Mouse (Mus musculus) gastrocnemius, adult 2 months (tissue): Measurements from ENCODE around the gene Erc1. TPM values are rescaled to one million over a fixed set of nuclear protein-coding genes. Genes with fewer than 3 reads are reported as not detected.
A peak's percentile ranks its signal among the peaks of the same experiment; 100 is the strongest.

Experiments used
- DNase-seq: peaks from one replicate; pipeline ENCODE4 v3.0.0; 2022
- H3K27ac ChIP-seq: fragments of 200-600 bp; 2 replicates; pipeline ENCODE4 v1.8.1; 2022; ENCODE audit warnings: mild to moderate bottlenecking
- H3K4me3 ChIP-seq: fragments of 200-600 bp; 2 replicates; pipeline ENCODE4 v1.8.1; 2022; ENCODE audit warnings: mild to moderate bottlenecking, moderate library complexity
- CTCF ChIP-seq: fragments of 200-600 bp; IDR thresholded peaks from 2 replicates; pipeline ENCODE4 v1.8.1; 2022; ENCODE audit warnings: antibody characterized with exemption, mild to moderate bottlenecking, moderate library complexity
- intact Hi-C: fragments of 180-260 bp; cut with DNase I; formaldehyde crosslinking; loops from one replicate; pipeline ENCODE4 v1.15.1; 2025
- total RNA-seq, 2 experiments: library from RNA; stranded (reverse); gene quantifications; 2 replicates each; pipeline ENCODE4 v1.2.3; 2021

Gene Erc1
- total RNA-seq, 2 experiments from 2014 or later, result 29.5 to 33.5 TPM

DNA sequence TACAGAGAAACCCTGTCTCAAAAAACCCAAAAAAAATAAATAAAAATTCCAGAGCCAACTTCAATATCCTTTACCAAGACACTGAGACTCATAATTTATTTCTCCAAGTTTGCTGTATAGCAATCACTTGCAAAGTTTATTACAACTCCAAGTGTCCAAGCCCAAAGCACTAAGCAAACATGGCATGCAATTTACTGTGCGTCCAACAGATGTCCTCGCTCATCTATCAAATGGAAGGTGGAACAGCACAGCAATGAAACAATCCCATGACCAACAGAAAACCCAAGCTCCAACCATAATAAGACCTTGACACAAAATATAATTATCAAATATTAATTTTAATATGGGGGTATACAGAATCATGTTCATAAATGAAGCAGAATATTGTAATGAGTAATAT is 55.4 kb downstream of the Erc1 start:
- H3K27ac ChIP-seq, result no peak overlapping the region
- H3K4me3 ChIP-seq, result no peak overlapping the region
- intact Hi-C loops, result loop anchor here (2.0 to 5.0 kb wide), 4 partner anchors 54 to 406 kb away; partner anchors contain the start of gene Rad52
- DNase-seq, result peak; percentile 61
- TF ChIP-seq CTCF, result peak; percentile 87

DNA sequence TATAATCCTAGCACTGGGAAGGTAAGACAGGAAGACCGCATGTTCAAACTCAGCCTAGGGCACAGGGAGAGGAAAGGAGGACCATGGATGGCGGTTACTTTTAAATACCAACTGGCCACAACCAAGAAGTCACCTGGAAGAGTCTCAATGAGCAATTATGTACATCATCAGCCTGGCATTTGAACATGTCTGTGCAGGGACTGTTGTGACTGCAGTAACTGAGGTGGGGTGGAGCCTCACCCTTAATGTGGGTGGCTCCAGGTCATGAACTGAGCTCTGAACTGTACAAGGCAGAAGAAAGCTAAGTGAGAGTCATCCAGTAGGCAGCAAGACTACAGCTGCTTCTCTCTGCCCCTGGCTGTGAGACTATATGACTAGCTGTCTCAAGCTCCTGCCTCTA is 65.6 kb downstream of the Erc1 start:
- DNase-seq, result no peak
- intact Hi-C loops, result no loop called here
- TF ChIP-seq CTCF, result no peak
- Histone ChIP-seq H3K4me3 (no peak overlapping the region), H3K27ac (no peak overlapping the region)

DNA sequence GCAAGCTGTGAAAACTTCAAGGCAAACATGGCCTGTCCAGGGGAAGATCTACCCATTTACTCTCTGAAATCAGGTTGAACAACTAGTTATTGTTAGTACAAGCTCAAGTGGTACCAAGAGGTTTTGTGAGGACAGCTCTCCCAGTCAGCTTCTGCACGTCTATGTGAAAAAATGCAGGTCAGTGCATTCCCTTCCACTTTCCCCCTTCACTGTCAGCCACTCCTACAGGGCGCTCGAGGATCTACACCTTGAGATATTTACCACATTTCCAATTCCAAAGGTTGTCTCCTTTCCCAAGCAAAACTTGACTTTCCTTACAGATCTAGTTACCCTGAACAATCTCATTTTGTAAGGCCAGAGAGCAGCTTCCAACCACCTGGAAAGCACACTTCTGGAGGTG is 66.9 kb downstream of the Erc1 start:
- intact Hi-C loops, result no loop called here
- TF ChIP-seq CTCF, result no peak
- DNase-seq, result no peak

DNA sequence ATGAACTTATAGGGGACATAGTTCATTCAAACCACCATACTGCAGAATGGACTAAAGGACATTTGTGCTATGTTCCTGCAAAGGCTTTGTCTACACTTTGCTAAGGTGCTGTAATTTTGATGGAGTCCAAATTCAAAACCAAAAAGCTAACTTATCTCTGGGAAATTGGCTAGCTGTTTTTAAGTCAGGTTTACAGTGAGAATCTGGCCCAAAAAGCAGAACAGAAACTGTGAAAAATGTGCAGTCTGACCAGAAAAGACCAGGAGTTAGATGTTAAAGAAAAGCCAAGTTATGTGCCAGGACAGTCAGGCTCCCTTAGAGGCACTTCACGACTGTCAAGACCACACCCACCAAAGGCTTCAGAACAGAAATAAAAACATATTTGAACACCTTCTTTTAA is 79.2 kb downstream of the Erc1 start:
- Histone ChIP-seq H3K27ac (no peak overlapping the region), H3K4me3 (no peak overlapping the region)
- no peak for TF ChIP-seq CTCF
- intact Hi-C loops, result loop anchor here (5.0 kb wide), 1 partner anchor 276 kb away; no protein-coding TSS in a partner anchor
- no peak for DNase-seq

More for the DNA sequence above, 66.9 kb downstream of the Erc1 start:
- Histone ChIP-seq H3K4me3 (no peak overlapping the region), H3K27ac (no peak overlapping the region)

DNA sequence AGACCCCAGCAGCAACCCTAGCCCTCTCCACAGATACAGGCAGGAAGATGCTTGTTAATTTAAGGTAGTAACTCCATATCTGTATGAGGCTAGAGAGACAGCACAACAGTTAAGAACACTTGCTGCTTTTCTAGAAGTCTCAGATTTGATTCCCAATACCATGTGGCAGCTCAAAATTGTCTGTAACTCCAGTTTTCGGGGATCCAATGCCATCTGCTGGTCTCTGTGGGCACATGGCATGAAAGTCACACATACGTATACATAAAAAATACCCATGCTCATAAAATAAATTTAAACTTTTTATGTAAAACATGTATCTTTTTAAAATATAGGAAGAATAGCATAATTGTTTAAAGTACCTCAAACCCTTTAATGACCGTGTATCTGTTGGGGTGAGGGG is 83.6 kb downstream of the Erc1 start:
- TF ChIP-seq CTCF, result peak; percentile 45
- intact Hi-C loops, result no loop called here

DNA sequence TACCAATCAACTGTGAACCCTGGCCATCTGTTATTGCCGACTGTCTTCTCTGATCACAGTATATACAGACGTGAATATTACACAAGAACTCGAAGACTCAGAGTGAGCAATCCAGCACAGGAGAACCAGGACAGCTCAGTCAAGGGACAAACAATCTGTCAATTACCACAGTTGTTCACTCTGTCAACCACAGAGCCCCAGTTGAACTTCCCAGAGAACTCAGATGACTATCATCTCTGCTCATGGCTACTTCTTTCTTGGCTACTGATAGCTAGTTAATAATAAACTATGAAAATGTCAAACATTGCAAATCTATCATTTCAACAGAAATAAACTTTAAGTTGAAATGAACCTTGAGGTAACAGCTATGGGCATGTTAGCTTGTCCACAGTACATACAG is 88.1 kb downstream of the Erc1 start:
- DNase-seq, result no peak
- Histone ChIP-seq H3K27ac (no peak overlapping the region), H3K4me3 (no peak overlapping the region)
- TF ChIP-seq CTCF, result no peak
- intact Hi-C loops, result no loop called here

More for the DNA sequence above, 83.6 kb downstream of the Erc1 start:
- DNase-seq, result no peak
- H3K4me3 ChIP-seq, result no peak overlapping the region
- H3K27ac ChIP-seq, result no peak overlapping the region; the same call in 1 of the 2 replicates

DNA sequence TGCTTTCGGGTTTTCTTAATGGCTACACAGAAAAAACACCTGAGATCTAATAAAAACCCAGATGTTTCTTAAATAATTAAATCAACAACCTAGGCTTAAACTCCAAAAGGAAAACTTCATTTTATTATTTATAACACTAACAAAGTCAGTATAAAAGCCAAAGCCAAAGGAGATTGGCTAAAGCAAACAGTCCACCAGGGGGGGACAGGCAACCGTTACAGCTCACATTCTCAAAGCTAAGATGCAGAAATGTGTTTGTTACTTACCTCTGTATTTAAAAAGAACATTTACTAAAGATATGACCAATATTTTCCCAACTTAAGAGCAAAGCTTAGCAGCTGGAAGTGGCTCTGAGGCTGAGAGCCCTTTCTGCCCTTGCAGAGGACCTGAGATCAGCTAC is 89.5 kb downstream of the Erc1 start:
- intact Hi-C loops, result no loop called here
- H3K27ac ChIP-seq, result no peak overlapping the region
- peak; percentile 10; the same call in 1 of the 2 replicates for TF ChIP-seq CTCF
- H3K4me3 ChIP-seq, result no peak overlapping the region
- DNase-seq, result no peak

DNA sequence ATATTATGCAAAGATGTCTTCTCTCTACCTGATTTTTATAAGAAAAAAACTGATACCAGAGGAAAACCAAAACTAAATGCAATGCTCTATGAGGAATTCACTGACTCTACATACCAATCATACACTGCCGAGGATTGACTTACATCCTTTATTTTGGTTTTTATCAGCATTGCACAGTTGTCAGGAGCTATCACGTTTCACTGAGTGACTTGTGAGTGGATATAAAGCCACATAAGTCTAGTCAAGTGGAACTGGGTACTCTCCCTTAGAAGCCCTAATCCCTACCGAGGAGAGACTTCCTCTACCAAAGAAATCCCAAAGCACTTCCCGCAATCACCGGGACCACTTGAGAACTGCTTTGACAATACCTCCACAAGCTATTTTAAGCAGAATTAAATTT is 90.2 kb downstream of the Erc1 start:
- no peak for TF ChIP-seq CTCF
- Histone ChIP-seq H3K4me3 (no peak overlapping the region), H3K27ac (no peak overlapping the region)
- intact Hi-C loops, result no loop called here
- no peak for DNase-seq

DNA sequence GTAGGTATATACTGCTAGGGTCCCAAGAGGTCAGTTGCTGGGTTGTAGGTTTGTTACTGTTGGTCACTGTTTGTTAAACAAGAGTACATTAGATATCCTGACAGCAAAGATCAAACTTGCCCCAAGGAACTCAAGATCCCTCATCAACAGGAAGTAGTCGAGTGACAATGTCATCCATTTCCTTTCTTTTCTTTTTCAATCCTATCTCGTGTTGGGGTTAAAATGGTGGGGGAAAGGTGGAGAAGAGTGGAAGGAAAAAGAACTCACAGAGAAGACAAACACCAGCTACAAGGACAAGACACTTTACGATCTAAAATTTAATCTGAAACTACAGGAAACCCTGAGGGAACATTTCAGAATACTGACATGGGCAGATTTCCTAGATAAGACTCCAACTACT is 92.1 kb downstream of the Erc1 start:
- no peak overlapping the region for H3K4me3 ChIP-seq
- DNase-seq, result no peak
- no peak overlapping the region for H3K27ac ChIP-seq
- TF ChIP-seq CTCF, result no peak
- intact Hi-C loops, result no loop called here

DNA sequence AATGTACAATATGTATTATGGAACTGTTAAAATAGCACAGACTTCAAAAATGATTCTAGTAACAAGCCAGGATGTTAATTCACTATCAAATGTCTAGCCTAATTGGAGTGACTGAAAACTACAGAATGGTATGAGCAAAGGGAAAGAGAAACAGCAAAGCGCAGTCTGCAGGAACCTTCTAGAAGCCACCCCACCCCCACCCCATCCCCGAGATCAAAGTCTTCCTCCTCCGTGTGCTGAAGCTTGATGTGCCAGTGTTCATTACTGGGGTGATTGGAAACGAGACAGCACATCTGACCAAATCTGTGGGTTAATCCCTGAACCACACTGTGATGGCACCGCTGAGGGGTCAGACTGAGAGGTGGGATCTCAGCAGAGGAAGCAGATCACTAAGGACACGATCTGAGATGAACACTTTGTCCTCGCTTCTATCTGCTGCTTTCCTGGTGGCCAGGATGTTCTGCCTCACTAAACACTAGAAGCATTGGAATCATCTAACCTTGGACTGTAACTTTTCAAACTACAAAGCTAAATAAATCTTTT is 98.8 kb downstream of the Erc1 start:
- H3K27ac ChIP-seq, result no peak overlapping the region
- DNase-seq, result no peak
- no peak for TF ChIP-seq CTCF
- intact Hi-C loops, result no loop called here
- H3K4me3 ChIP-seq, result no peak overlapping the region

DNA sequence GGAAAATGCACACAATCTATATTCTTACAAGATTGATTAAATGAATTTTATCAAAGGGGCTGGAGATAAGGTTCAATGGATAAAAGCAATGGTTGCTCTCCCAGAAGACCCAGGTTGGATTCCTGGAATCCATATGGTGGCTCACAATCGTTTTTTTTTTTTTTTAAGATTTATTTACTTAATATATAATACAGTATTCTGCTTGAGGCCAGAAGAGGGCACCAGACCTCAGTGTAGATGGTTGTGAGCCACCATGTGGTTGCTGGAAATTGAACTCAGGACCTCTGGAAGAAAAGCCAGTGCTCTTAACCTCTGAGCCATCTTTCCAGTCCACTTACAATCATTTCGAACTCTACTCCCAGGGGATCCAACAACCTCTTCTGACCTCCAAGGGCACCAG is 106.1 kb downstream of the Erc1 start:
- intact Hi-C loops, result no loop called here
- peak; percentile 25; the same call in 1 of the 2 replicates for TF ChIP-seq CTCF
- H3K27ac ChIP-seq, result no peak overlapping the region
- DNase-seq, result no peak
- no peak overlapping the region for H3K4me3 ChIP-seq

DNA sequence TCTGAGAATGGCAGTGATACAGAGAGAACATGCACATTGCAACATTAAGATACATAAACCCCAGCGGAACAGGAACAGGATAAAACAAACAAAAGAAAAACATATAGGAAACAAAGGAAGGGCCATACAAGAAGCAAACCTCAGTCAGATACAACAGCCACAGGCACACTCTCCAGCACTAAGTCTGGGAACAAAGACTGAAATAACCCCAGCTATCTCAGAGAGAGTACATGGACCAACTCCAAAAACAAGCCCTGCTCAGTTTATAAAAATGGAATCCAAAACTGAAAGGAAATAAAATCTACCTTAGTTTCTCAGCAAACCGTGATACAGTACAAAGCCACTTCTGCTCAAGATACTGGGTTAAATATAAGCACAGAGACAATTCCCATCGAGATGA is 107.4 kb downstream of the Erc1 start:
- Histone ChIP-seq H3K27ac (no peak overlapping the region), H3K4me3 (no peak overlapping the region)
- TF ChIP-seq CTCF, result no peak
- intact Hi-C loops, result no loop called here
- no peak for DNase-seq

DNA sequence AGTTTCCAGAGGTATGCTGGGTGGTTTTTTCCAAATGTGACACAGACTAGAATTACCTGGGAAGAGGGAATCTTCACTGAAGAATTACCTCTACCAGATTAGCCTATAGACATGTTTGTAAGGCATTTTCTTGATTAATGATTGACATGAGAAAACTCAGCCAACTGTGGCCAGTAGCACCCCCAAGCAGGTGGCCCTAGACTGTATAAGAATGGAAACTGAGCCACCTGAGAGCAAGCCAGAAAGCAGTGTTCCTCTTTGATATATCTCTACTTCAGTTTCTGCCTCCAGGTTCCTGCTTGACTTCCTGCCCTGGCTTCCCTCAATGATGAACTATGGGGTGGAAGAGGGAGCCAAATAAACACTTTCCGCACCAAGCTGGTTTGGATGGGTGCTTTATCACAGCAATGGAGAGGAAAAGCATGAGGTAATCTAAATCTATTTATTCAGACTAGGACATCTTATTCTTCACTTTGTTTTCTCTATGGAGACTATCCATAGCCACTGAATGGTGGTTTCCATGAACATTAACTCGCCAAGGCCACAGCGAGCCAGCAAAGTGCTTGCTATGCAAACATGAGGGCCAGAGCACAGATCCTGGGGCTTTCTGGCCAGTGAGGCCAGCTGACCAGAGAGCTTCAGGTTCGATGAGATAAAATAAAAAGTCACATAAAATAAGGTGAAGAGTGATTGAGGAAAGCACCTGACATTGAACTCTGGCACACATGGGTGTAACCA is 109.2 kb downstream of the Erc1 start:
- intact Hi-C loops, result no loop called here
- H3K4me3 ChIP-seq, result no peak overlapping the region
- TF ChIP-seq CTCF, result no peak
- no peak overlapping the region for H3K27ac ChIP-seq
- DNase-seq, result no peak

DNA sequence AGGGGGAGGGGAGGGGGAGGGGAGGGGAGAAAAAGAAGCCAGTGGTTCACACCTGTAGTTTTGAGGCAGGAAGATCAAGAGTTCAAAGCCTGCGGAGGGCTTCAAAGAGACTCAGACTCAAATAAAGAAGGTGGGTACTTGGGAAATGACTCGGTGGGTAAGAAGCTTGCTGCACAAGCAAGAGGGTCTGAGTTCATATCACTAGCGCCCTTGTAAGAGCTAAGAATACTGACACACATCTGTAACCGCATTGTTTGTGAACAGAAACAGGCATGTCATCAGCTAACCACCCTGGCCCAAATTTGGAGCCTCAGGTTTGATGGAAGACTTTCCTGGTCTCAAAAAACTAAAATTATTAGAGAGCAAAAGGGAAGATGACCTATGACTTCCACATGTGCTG is 110.3 kb downstream of the Erc1 start:
- TF ChIP-seq CTCF, result no peak
- Histone ChIP-seq H3K27ac (no peak overlapping the region), H3K4me3 (no peak overlapping the region)
- DNase-seq, result no peak
- intact Hi-C loops, result no loop called here
